Mouse (Mus musculus): ENCODE measurements around the gene Vps72. TPM values are rescaled to one million over a fixed set of nuclear protein-coding genes. Genes with fewer than 3 reads are reported as not detected.

Vps72 gene
- polyA plus RNA-seq, 1 experiment from 2014 or later, result 238 TPM

DNA sequence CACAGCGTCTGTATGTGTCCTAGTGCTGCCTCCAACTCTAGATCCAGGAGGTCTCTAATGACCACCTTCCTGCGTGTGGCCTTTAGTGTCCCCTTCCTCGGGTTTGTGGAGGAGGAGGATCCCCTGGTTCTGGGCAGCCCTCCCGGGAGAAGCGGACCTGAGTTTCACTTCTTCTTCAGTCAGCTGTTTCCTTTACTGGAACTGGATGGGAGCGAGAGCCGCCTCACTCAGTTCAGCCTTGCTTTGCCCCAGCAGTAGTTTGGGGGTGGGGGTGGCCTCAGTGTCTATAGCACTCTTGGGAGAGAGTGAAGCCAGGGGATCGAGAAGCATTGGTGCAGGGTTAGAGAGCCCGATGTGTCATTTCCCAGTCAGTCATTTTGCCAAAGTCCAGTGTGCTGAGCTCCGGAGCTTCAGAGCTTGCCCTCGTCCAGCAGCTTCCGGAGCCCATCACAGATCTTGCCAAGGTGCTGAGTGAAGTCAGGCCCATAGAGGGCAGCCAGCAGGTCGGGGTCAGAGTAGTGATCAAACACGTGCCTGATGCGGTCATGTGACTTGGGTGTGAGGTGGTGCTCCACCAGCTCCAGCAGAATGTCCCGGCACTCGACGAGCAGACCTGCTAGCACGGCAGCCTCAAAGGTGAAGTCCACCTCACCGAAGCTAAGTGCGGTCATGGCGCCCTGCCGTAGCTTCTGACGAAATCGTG, 28.9 kb downstream of the Vps72 start:
- Histone ChIP-seq H3K27me3 (ENCODE audit: control insufficient read depth, insufficient read depth, low read length) (no peaks in the 10 kb centered on the region), H3K36me3 (ENCODE audit: control insufficient read depth, insufficient read depth, low read length) (peaks cover 2% of the 10 kb centered on the region; the same call in 1 of the 2 replicates), H3K9me3 (ENCODE audit: control insufficient read depth, low read length) (no peaks in the 10 kb centered on the region), H3K9ac (ENCODE audit: low read length) (no peak overlapping the region), H3K4me3 (ENCODE audit: low read depth, low read length) (no peak overlapping the region), H3K27ac (ENCODE audit: low read depth, low read length) (no peak overlapping the region), H3K4me1 (ENCODE audit: control insufficient read depth, insufficient read depth, low read length) (peaks cover 7% of the 10 kb centered on the region; the same call in 1 of the 2 replicates), H3K4me2 (no peak overlapping the region)
- DNase-seq (ENCODE audit: low spot score, missing footprints) (peak; percentile 72), ATAC-seq (ENCODE audit: low FRiP score) (no peak)
- 77% methylated on average over 25 of the region's 25 CpGs for WGBS

DNA sequence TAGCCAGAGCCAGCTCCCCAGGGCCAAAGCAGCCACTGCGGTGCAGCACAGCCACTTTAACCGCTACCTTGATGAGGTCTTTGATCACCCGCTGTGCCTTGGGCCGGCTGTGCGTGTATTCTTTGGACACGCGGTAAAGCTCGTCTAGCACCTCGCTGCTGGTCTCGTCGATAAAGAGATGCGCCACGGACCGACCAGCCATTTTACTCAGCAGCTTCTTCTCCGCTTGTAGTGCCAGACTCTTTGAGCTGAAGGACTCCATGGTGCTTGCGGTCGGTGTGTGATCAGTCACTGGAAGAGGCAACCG, 29.4 kb downstream of the Vps72 start:
- no peak for ATAC-seq (ENCODE audit: low FRiP score)

DNA sequence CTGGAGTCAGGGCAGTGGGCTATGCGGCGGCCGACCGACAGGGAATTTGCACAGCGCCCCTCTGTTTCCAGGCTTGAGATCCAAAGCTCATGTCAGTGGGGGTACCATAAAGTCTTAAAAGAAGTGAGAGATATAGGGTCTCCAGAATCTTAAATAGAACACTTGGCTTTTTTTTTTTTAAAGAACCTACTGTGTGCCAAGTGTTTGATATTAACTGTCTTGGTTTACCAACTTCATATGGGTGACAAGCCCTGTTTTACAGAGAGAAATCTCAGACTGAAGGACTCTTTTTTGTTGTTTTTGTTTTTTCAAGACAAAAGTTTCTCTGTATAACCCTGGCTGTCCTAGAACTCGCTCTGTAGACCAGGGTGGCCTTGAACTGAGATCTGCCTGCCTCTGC, 30.0 kb downstream of the Vps72 start:
- DNase-seq (ENCODE audit: low spot score, missing footprints) (peak; percentile 28), ATAC-seq (ENCODE audit: low FRiP score) (no peak)
- peaks cover 2% of the 10 kb centered on the region; the same call in 1 of the 2 replicates for H3K36me3 ChIP-seq (ENCODE audit: control insufficient read depth, insufficient read depth, low read length)
- no peaks in the 10 kb centered on the region for H3K9me3 ChIP-seq (ENCODE audit: control insufficient read depth, low read length)
- H3K9ac ChIP-seq (ENCODE audit: low read length), result no peak overlapping the region
- no peaks in the 10 kb centered on the region; the same call in 1 of the 2 replicates for H3K4me1 ChIP-seq (ENCODE audit: control insufficient read depth, insufficient read depth, low read length)
- no peak overlapping the region for H3K27ac ChIP-seq (ENCODE audit: low read depth, low read length)
- H3K4me2 ChIP-seq, result no peak overlapping the region
- 92% methylated on average over 6 of the region's 6 CpGs for WGBS
- H3K27me3 ChIP-seq (ENCODE audit: control insufficient read depth, insufficient read depth, low read length), result no peaks in the 10 kb centered on the region
- no peak overlapping the region for H3K4me3 ChIP-seq (ENCODE audit: low read depth, low read length)

More for the DNA sequence above, 29.4 kb downstream of the Vps72 start:
- no peak overlapping the region for H3K4me2 ChIP-seq
- no peak overlapping the region for H3K4me3 ChIP-seq (ENCODE audit: low read depth, low read length)
- H3K9ac ChIP-seq (ENCODE audit: low read length), result no peak overlapping the region
- H3K4me1 ChIP-seq (ENCODE audit: control insufficient read depth, insufficient read depth, low read length), result peaks cover 3% of the 10 kb centered on the region; the same call in 1 of the 2 replicates
- peaks cover 2% of the 10 kb centered on the region; the same call in 1 of the 2 replicates for H3K36me3 ChIP-seq (ENCODE audit: control insufficient read depth, insufficient read depth, low read length)
- H3K27ac ChIP-seq (ENCODE audit: low read depth, low read length), result no peak overlapping the region
- peak; percentile 78 for DNase-seq (ENCODE audit: low spot score, missing footprints)
- no peaks in the 10 kb centered on the region for H3K27me3 ChIP-seq (ENCODE audit: control insufficient read depth, insufficient read depth, low read length)
- 57% methylated on average over 18 of the region's 18 CpGs for WGBS
- no peaks in the 10 kb centered on the region for H3K9me3 ChIP-seq (ENCODE audit: control insufficient read depth, low read length)

DNA sequence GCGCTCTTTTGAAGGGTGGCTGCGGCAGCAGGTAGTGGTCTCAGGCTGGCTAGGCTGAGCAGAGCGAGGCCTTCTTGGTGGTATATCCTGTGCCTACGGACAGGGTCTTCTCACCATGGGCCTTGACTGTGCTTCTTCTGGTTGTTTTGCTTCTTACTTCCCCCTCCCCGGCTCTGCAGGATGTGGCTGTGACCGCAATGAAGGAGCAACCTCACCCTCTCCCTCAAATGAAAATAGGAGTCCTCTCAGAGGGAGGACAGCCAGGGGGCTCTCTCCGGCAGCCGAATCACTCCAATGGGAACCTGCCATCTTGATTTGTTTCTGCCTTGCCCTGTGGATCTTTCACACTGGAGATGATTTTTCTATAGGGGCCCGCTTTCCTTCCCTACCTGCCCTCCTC, 30.7 kb downstream of the Vps72 start:
- Histone ChIP-seq H3K36me3 (ENCODE audit: control insufficient read depth, insufficient read depth, low read length) (peaks cover 2% of the 10 kb centered on the region; the same call in 1 of the 2 replicates), H3K4me3 (ENCODE audit: low read depth, low read length) (no peak overlapping the region), H3K27me3 (ENCODE audit: control insufficient read depth, insufficient read depth, low read length) (no peaks in the 10 kb centered on the region), H3K27ac (ENCODE audit: low read depth, low read length) (no peak overlapping the region), H3K4me2 (no peak overlapping the region), H3K9me3 (ENCODE audit: control insufficient read depth, low read length) (no peaks in the 10 kb centered on the region), H3K9ac (ENCODE audit: low read length) (no peak overlapping the region), H3K4me1 (ENCODE audit: control insufficient read depth, insufficient read depth, low read length) (no peaks in the 10 kb centered on the region; the same call in 1 of the 2 replicates)
- WGBS, result 93% methylated on average over 9 of the region's 9 CpGs
- ATAC-seq (ENCODE audit: low FRiP score) (no peak), DNase-seq (ENCODE audit: low spot score, missing footprints) (peak; percentile 62)

DNA sequence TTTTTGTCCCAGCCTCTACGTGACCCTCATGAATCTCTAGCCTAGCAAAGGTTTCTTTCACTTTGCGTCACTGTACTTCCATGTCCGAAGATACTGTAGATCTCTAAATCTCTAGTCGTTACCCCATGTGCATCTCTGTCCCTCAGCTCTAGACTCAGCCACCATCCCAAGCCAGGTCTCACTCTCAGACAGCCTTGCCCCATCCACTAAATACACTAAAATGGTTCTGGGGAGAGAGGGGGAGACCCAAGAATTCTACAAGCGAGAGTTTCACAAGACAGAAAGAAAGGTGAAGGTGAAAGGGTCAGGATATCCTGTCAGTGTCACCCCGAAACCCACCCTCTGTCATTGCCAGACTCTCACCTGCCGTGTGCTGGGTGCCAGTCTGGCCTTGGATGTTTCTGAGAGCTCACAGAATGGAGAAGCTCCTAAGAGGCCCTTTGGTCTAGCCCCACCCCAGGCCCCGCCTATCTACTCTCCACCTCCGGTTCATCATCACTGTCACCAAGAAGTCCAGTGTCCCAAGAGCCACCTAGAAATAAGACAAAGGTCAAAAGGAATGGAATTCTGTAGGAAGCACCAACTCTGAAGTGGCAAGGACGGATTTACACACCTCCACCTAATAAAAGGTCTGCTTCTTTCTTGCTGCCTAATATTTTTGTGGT, 31.3 kb downstream of the Vps72 start, which contains the start of gene Tnfaip8l2:
Gene Tnfaip8l2, minus strand, starts transcription at position 409 of the 665 bp plus-strand sequence.
- Histone ChIP-seq H3K36me3 (ENCODE audit: control insufficient read depth, insufficient read depth, low read length) (peaks cover 2% of the 10 kb centered on the region; the same call in 1 of the 2 replicates), H3K27ac (ENCODE audit: low read depth, low read length) (no peak within 1 kb of the TSS), H3K4me3 (ENCODE audit: low read depth, low read length) (no peak within 1 kb of the TSS), H3K9ac (ENCODE audit: low read length) (no peak within 1 kb of the TSS), H3K27me3 (ENCODE audit: control insufficient read depth, insufficient read depth, low read length) (no peaks in the 10 kb centered on the region), H3K4me2 (no peak within 1 kb of the TSS), H3K9me3 (ENCODE audit: control insufficient read depth, low read length) (no peaks in the 10 kb centered on the region), H3K4me1 (ENCODE audit: control insufficient read depth, insufficient read depth, low read length) (no peaks in the 10 kb centered on the region)
- DNase-seq (ENCODE audit: low spot score, missing footprints) (peak; percentile 72), ATAC-seq (ENCODE audit: low FRiP score) (peak; percentile 52; the same call in 1 of the 2 replicates)
- 83% methylated on average over 10 of the region's 10 CpGs for WGBS

DNA sequence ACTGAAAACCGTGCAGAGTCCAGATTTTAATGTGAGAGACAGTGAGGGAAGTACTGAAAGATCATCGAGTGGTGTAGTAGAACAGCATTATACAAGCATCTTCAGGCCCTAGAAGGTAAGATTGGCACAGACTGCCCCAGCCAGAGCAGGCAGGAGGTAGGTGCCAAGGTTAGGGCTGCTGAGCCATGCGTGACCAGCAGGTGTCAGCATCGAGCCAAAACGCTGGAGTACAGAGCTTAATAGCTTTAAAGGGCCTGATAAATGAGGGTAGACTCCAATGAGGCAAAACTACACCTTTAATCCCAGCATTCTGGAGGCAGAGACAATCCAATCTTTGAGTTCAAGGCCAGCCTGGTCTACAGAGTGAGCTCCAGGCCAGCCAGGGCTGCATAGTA, 31.8 kb downstream of the Vps72 start:
- Histone ChIP-seq H3K27me3 (ENCODE audit: control insufficient read depth, insufficient read depth, low read length) (no peaks in the 10 kb centered on the region), H3K4me1 (ENCODE audit: control insufficient read depth, insufficient read depth, low read length) (no peaks in the 10 kb centered on the region), H3K9me3 (ENCODE audit: control insufficient read depth, low read length) (no peaks in the 10 kb centered on the region), H3K4me2 (no peak overlapping the region), H3K36me3 (ENCODE audit: control insufficient read depth, insufficient read depth, low read length) (peaks cover 2% of the 10 kb centered on the region; the same call in 1 of the 2 replicates), H3K9ac (ENCODE audit: low read length) (no peak overlapping the region), H3K27ac (ENCODE audit: low read depth, low read length) (no peak overlapping the region), H3K4me3 (ENCODE audit: low read depth, low read length) (no peak overlapping the region)
- ATAC-seq (ENCODE audit: low FRiP score) (peak; percentile 69), DNase-seq (ENCODE audit: low spot score, missing footprints) (peak; percentile 98)
- 10% methylated on average over 5 of the region's 5 CpGs for WGBS

DNA sequence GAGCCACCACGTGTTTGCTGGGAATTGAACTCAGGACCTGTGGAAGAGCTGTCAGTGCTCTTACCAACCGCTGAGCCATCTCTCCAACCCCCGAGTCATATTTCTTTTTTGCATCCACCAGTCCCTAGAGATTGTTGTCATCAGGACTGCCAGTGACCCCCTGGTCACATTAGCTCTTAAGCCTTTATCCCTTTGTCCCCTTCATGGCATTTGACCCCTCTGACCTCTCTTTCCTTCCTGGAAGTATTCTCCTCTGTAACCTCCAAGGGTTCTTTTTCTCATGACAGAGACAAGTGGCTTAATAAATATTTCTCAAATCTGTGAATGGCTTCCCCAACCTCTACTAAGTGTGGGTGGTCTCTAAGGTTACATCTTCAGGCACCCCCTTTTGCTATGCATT, 37.1 kb downstream of the Vps72 start:
- ATAC-seq (ENCODE audit: low FRiP score) (no peak), DNase-seq (ENCODE audit: low spot score, missing footprints) (peak; percentile 35)
- Histone ChIP-seq H3K4me2 (no peak overlapping the region), H3K9me3 (ENCODE audit: control insufficient read depth, low read length) (no peaks in the 10 kb centered on the region), H3K4me1 (ENCODE audit: control insufficient read depth, insufficient read depth, low read length) (no peaks in the 10 kb centered on the region), H3K4me3 (ENCODE audit: low read depth, low read length) (no peak overlapping the region), H3K36me3 (ENCODE audit: control insufficient read depth, insufficient read depth, low read length) (no peaks in the 10 kb centered on the region), H3K27ac (ENCODE audit: low read depth, low read length) (no peak overlapping the region), H3K27me3 (ENCODE audit: control insufficient read depth, insufficient read depth, low read length) (no peaks in the 10 kb centered on the region), H3K9ac (ENCODE audit: low read length) (no peak overlapping the region)
- WGBS, result 54% methylated on average over 3 of the region's 3 CpGs

DNA sequence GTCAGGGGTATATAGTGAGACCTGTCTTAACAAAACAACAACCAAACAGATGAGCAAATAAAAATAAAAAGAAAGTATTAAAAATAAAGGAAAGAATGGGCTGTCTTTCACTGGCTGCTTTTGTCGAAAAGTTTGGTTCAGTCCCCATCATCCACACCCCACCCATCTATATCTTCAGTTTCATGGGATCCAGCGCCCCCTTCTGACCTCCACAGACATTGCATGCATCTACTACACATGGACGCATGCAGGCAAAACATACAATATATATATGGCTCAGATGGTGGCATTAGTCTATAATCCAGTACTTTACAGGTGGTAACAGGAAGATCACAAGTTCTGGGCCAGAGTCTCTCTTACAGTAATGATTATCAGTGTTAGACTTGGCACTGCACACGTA, 43.1 kb downstream of the Vps72 start:
- no peak overlapping the region for H3K4me3 ChIP-seq (ENCODE audit: low read depth, low read length)
- no peaks in the 10 kb centered on the region for H3K4me1 ChIP-seq (ENCODE audit: control insufficient read depth, insufficient read depth, low read length)
- H3K4me2 ChIP-seq, result no peak overlapping the region
- H3K9me3 ChIP-seq (ENCODE audit: control insufficient read depth, low read length), result no peaks in the 10 kb centered on the region
- no peak overlapping the region for H3K27ac ChIP-seq (ENCODE audit: low read depth, low read length)
- 51% methylated on average over 4 of the region's 4 CpGs for WGBS
- no peaks in the 10 kb centered on the region; the same call in 1 of the 2 replicates for H3K27me3 ChIP-seq (ENCODE audit: control insufficient read depth, insufficient read depth, low read length)
- no peak for ATAC-seq (ENCODE audit: low FRiP score)
- no peaks in the 10 kb centered on the region for H3K36me3 ChIP-seq (ENCODE audit: control insufficient read depth, insufficient read depth, low read length)
- DNase-seq (ENCODE audit: low spot score, missing footprints), result no peak
- no peak overlapping the region for H3K9ac ChIP-seq (ENCODE audit: low read length)

DNA sequence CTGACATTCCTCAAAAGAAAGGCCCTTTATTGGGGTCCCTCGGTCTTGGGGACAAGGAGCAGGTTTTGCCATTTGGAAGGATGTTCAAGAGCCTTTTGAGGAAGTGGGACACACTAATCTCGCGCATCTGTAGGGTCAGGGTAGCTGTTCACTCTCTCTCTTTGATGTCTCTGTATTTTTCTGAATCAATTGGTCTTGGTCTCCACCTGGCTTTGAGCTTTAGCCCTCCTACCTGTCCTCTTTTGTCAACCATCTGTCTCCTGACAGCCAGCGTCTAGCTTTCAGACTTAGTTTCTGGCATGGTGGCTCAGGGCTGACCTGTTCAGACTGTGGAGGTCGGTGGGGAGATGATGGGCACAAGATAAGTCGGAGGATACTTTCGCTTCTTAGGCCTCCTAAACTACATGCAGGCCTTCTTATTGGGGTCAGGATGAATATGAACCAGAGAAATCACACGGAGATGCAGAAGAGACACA, 48.7 kb downstream of the Vps72 start:
- H3K27ac ChIP-seq (ENCODE audit: low read depth, low read length), result no peak overlapping the region; the same call in 1 of the 2 replicates
- H3K36me3 ChIP-seq (ENCODE audit: control insufficient read depth, insufficient read depth, low read length), result no peaks in the 10 kb centered on the region
- H3K9ac ChIP-seq (ENCODE audit: low read length), result peak overlapping the region; percentile 81
- peaks cover 29% of the 10 kb centered on the region for H3K4me1 ChIP-seq (ENCODE audit: control insufficient read depth, insufficient read depth, low read length)
- H3K4me2 ChIP-seq, result peak overlapping the region; percentile 76
- ATAC-seq (ENCODE audit: low FRiP score) (no peak), DNase-seq (ENCODE audit: low spot score, missing footprints) (peak; percentile 89)
- WGBS, result 13% methylated on average over 8 of the region's 8 CpGs
- no peaks in the 10 kb centered on the region; the same call in 1 of the 2 replicates for H3K27me3 ChIP-seq (ENCODE audit: control insufficient read depth, insufficient read depth, low read length)
- no peaks in the 10 kb centered on the region for H3K9me3 ChIP-seq (ENCODE audit: control insufficient read depth, low read length)
- H3K4me3 ChIP-seq (ENCODE audit: low read depth, low read length), result peak overlapping the region; percentile 65
